Mouse (Mus musculus) limb, embryonic 10.5 days (tissue): Measurements from ENCODE around the gene Cep85l. TPM values are rescaled to one million over a fixed set of nuclear protein-coding genes. Genes with fewer than 3 reads are reported as not detected.

ENCODE experiments used
- DNase-seq: peaks from one replicate; pipeline ENCODE4 v3.0.0-alpha.2; 2017; ENCODE audit warnings: low spot score
- H3K27ac ChIP-seq: fragments of 300-500 bp; sonication (generic); 2 replicates; pipeline ENCODE4 v1.5.1; 2016; ENCODE audit warnings: mild to moderate bottlenecking
- H3K27me3 ChIP-seq: fragments of 300-500 bp; sonication (generic); 2 replicates; pipeline ENCODE4 v1.6.1; 2016; ENCODE audit warnings: low read depth, mild to moderate bottlenecking; ENCODE audit not compliant: poor library complexity, severe bottlenecking
- H3K36me3 ChIP-seq: fragments of 300-500 bp; sonication (generic); 2 replicates; pipeline ENCODE4 v1.6.1; 2016; ENCODE audit warnings: mild to moderate bottlenecking, moderate library complexity
- H3K4me1 ChIP-seq: fragments of 300-500 bp; sonication (generic); 2 replicates; pipeline ENCODE4 v1.6.1; 2016
- H3K4me3 ChIP-seq: fragments of 300-500 bp; sonication (generic); 2 replicates; pipeline ENCODE4 v1.5.1; 2016; ENCODE audit warnings: mild to moderate bottlenecking, moderate library complexity
- H3K9me3 ChIP-seq: fragments of 300-500 bp; sonication (generic); replicated peaks from 2 replicates; pipeline ENCODE4 v1.6.1; 2016; ENCODE audit warnings: mild to moderate bottlenecking
- WGBS: fragments of 180-500 bp; shearing (Covaris S2); methylation state at CpG from one replicate; pipeline ENCODE4 v1.1.7; 2016; 5-methylcytosine and 5-hydroxymethylcytosine counted together
- polyA plus RNA-seq: library from polyadenylated mRNA; unstranded; fragments of >200 nt; fragmentation: Nextera tagmentation; extraction: Ambion mirVana; gene quantifications from 2 replicates; pipeline ENCODE4 v1.2.1, GENCODE M21; 2016

Gene Cep85l
- polyA plus RNA-seq, 1 experiment from 2014 or later = 6.1 TPM

- no peak overlapping the region for H3K4me3 ChIP-seq
- H3K9me3 ChIP-seq = no peaks in the 10 kb centered on the region
- 43% methylated on average over 1 of the region's 1 CpGs for WGBS
- 0 out of 2 replicates have a peak, but pooled peaks cover 4% of the 10 kb centered on the region for H3K4me1 ChIP-seq
- DNase-seq = no peak
- no peaks in the 10 kb centered on the region for H3K36me3 ChIP-seq
- H3K27me3 ChIP-seq = no peaks in the 10 kb centered on the region
- no peak overlapping the region for H3K27ac ChIP-seq
These were observed 55.1 kb downstream of the Cep85l start for GRCm38 (mm10) chr10:53324663-53325062.

GRCm38 (mm10) chr10:53323367-53323766 lies 56.4 kb downstream of the Cep85l start:
- H3K4me1 ChIP-seq = 0 out of 2 replicates have a peak, but pooled peaks cover 4% of the 10 kb centered on the region
- H3K27ac ChIP-seq = no peak overlapping the region
- H3K27me3 ChIP-seq = no peaks in the 10 kb centered on the region
- no peaks in the 10 kb centered on the region for H3K36me3 ChIP-seq
- no peaks in the 10 kb centered on the region for H3K9me3 ChIP-seq
- no peak for DNase-seq
- H3K4me3 ChIP-seq = no peak overlapping the region

- no peak for DNase-seq
- no peak overlapping the region for H3K27ac ChIP-seq
- H3K4me1 ChIP-seq = no peaks in the 10 kb centered on the region
- H3K9me3 ChIP-seq = no peaks in the 10 kb centered on the region
- H3K27me3 ChIP-seq = no peaks in the 10 kb centered on the region
- WGBS = 93% methylated on average over 3 of the region's 3 CpGs
- H3K4me3 ChIP-seq = no peak overlapping the region
- H3K36me3 ChIP-seq = no peaks in the 10 kb centered on the region; the same call in 1 of the 2 replicates
These were observed 73.1 kb downstream of the Cep85l start for GRCm38 (mm10) chr10:53306674-53307073.

- Histone ChIP-seq H3K4me3 (no peak overlapping the region), H3K4me1 (no peaks in the 10 kb centered on the region), H3K27me3 (no peaks in the 10 kb centered on the region), H3K27ac (no peak overlapping the region), H3K36me3 (peaks cover 5% of the 10 kb centered on the region; the same call in 1 of the 2 replicates), H3K9me3 (no peaks in the 10 kb centered on the region)
- no peak for DNase-seq
- 67% methylated on average over 3 of the region's 3 CpGs for WGBS
These were observed 73.9 kb downstream of the Cep85l start for GRCm38 (mm10) chr10:53305867-53306266.

GRCm38 (mm10) chr10:53285147-53285546 lies 94.6 kb downstream of the Cep85l start:
- H3K27me3 ChIP-seq = no peaks in the 10 kb centered on the region
- H3K4me3 ChIP-seq = no peak overlapping the region
- H3K4me1 ChIP-seq = no peaks in the 10 kb centered on the region
- no peak overlapping the region for H3K27ac ChIP-seq
- no peaks in the 10 kb centered on the region for H3K9me3 ChIP-seq
- no peak for DNase-seq
- H3K36me3 ChIP-seq = peaks cover 39% of the 10 kb centered on the region

- no peak for DNase-seq
- Histone ChIP-seq H3K4me1 (no peaks in the 10 kb centered on the region), H3K4me3 (no peak overlapping the region), H3K9me3 (no peaks in the 10 kb centered on the region), H3K27ac (no peak overlapping the region), H3K27me3 (no peaks in the 10 kb centered on the region), H3K36me3 (peaks cover under 1% of the 10 kb centered on the region; the same call in 1 of the 2 replicates)
These were observed 107.5 kb downstream of the Cep85l start for GRCm38 (mm10) chr10:53272228-53272627.

GRCm38 (mm10) chr10:53262021-53262420 lies 117.7 kb downstream of the Cep85l start:
- H3K4me3 ChIP-seq = no peak overlapping the region
- H3K36me3 ChIP-seq = no peaks in the 10 kb centered on the region
- 73% methylated on average over 1 of the region's 1 CpGs for WGBS
- no peak overlapping the region for H3K27ac ChIP-seq
- H3K4me1 ChIP-seq = no peaks in the 10 kb centered on the region
- no peak for DNase-seq
- H3K9me3 ChIP-seq = no peaks in the 10 kb centered on the region
- H3K27me3 ChIP-seq = no peaks in the 10 kb centered on the region

GRCm38 (mm10) chr10:53235381-53235780 lies 144.4 kb downstream of the Cep85l start:
- H3K36me3 ChIP-seq = no peaks in the 10 kb centered on the region
- DNase-seq = no peak
- no peaks in the 10 kb centered on the region for H3K9me3 ChIP-seq
- H3K4me1 ChIP-seq = no peaks in the 10 kb centered on the region
- no peaks in the 10 kb centered on the region for H3K27me3 ChIP-seq
- no peak overlapping the region for H3K4me3 ChIP-seq
- no peak overlapping the region for H3K27ac ChIP-seq
- 66% methylated on average over 6 of the region's 6 CpGs for WGBS

- DNase-seq = no peak
- WGBS = 90% methylated on average over 2 of the region's 2 CpGs
- Histone ChIP-seq H3K4me1 (no peaks in the 10 kb centered on the region), H3K4me3 (no peak overlapping the region), H3K36me3 (no peaks in the 10 kb centered on the region), H3K9me3 (no peaks in the 10 kb centered on the region), H3K27me3 (no peaks in the 10 kb centered on the region), H3K27ac (no peak overlapping the region)
These were observed 145.1 kb downstream of the Cep85l start for GRCm38 (mm10) chr10:53234683-53235082.

GRCm38 (mm10) chr10:53234086-53234613 lies 145.6 kb downstream of the Cep85l start:
- Histone ChIP-seq H3K4me3 (no peak overlapping the region), H3K4me1 (no peaks in the 10 kb centered on the region), H3K27me3 (no peaks in the 10 kb centered on the region), H3K27ac (no peak overlapping the region), H3K9me3 (no peaks in the 10 kb centered on the region), H3K36me3 (no peaks in the 10 kb centered on the region)
- DNase-seq = no peak
- 88% methylated on average over 2 of the region's 2 CpGs for WGBS

- Histone ChIP-seq H3K9me3 (no peaks in the 10 kb centered on the region), H3K36me3 (no peaks in the 10 kb centered on the region), H3K27me3 (no peaks in the 10 kb centered on the region), H3K27ac (no peak overlapping the region), H3K4me1 (no peaks in the 10 kb centered on the region), H3K4me3 (no peak overlapping the region)
- no peak for DNase-seq
These were observed 148.9 kb downstream of the Cep85l start for GRCm38 (mm10) chr10:53230809-53231208.

- Histone ChIP-seq H3K27ac (no peak overlapping the region), H3K4me1 (no peaks in the 10 kb centered on the region), H3K4me3 (no peak overlapping the region), H3K36me3 (no peaks in the 10 kb centered on the region), H3K27me3 (no peaks in the 10 kb centered on the region), H3K9me3 (no peaks in the 10 kb centered on the region)
- no peak for DNase-seq
- WGBS = 72% methylated on average over 2 of the region's 2 CpGs
These were observed 150.6 kb downstream of the Cep85l start for GRCm38 (mm10) chr10:53229190-53229589.
